Mouse (Mus musculus) thymus, adult 2 months (tissue): ENCODE results near the gene Irf2bpl.

Experiments
- CTCF ChIP-seq: fragments of 200-500 bp; IDR thresholded peaks from 2 replicates; pipeline ENCODE4 v1.5.1; 2012; ENCODE audit warnings: mild to moderate bottlenecking, control low read depth, low read length, moderate library complexity, borderline replicate concordance; ENCODE audit not compliant: control insufficient read depth, poor library complexity, insufficient read depth; ENCODE audit errors: extremely low read depth
- POLR2A ChIP-seq: fragments of 200-500 bp; IDR thresholded peaks from 2 replicates; pipeline ENCODE4 v1.6.1; 2012; ENCODE audit warnings: mild to moderate bottlenecking, low read length, control low read depth, moderate library complexity; ENCODE audit not compliant: control insufficient read depth, poor library complexity, insufficient read depth; ENCODE audit errors: extremely low read depth

DNA sequence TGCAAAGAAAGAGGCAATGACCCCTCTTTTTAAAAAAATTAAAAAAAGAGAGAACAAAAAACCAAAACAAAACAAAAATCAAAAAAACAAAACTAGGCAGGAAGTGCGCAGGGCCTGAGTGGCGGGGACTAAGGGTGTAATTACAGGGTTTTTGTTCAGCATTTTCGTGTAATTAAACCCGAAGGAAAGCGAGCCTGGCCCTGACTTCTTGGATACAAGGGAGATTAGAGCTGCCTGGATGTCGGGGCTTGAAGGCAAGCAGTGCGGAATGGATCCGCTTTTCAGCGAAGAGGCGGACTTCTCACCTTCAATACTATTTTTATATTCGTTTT lies 6.8 kb upstream of the Irf2bpl start:
- TF ChIP-seq POLR2A = no peak
- no peak for TF ChIP-seq CTCF
